Mouse (Mus musculus) kidney, postnatal 0 days (tissue): ENCODE measurements at regions not wholly inside any gene's neighbourhood (a gene's known extent, or its start where the extent isn't known, plus 50 kb on each side); places are given as distances from the start of the nearest gene placed in this dataset.

Source experiments
- ATAC-seq: fragments of 200-750 bp; cut with Nextera tagmentation; replicated peaks from 2 replicates; pipeline ENCODE4 v1.8.0; 2017; ENCODE audit warnings: low read depth, moderate number of reproducible peaks, moderate TSS enrichment, moderate library complexity; ENCODE audit not compliant: low FRiP score
- DNase-seq: peaks from one replicate; pipeline ENCODE4 v3.0.0-alpha.2; 2016; ENCODE audit warnings: low spot score
- H3K27ac ChIP-seq: fragments of 300-500 bp; sonication (generic); 2 replicates; pipeline ENCODE4 v1.5.1; 2014; ENCODE audit warnings: mild to moderate bottlenecking
- H3K27me3 ChIP-seq: fragments of 300-500 bp; sonication (generic); 2 replicates; pipeline ENCODE4 v1.6.1; 2014; ENCODE audit warnings: low read length, mixed read lengths; ENCODE audit not compliant: insufficient read depth
- H3K36me3 ChIP-seq: fragments of 300-500 bp; sonication (generic); 2 replicates; pipeline ENCODE4 v1.6.1; 2014; ENCODE audit warnings: low read length, mixed read lengths; ENCODE audit not compliant: insufficient read depth
- H3K4me1 ChIP-seq: fragments of 300-500 bp; sonication (generic); replicated peaks from 2 replicates; pipeline ENCODE4 v1.6.1; 2014; ENCODE audit warnings: antibody characterized with exemption, low read length, mixed read lengths; ENCODE audit not compliant: insufficient read depth
- H3K4me2 ChIP-seq: fragments of 300-500 bp; sonication (generic); 2 replicates; pipeline ENCODE4 v1.6.1; 2014; ENCODE audit warnings: mild to moderate bottlenecking, low read length, moderate library complexity, mixed read lengths
- H3K4me3 ChIP-seq: fragments of 300-500 bp; sonication (generic); replicated peaks from 2 replicates; pipeline ENCODE4 v1.5.1; 2014; ENCODE audit warnings: low read depth, low read length
- H3K9ac ChIP-seq: fragments of 300-500 bp; sonication (generic); 2 replicates; pipeline ENCODE4 v1.6.1; 2014; ENCODE audit warnings: low read depth, low read length
- H3K9me3 ChIP-seq: fragments of 300-500 bp; sonication (generic); replicated peaks from 2 replicates; pipeline ENCODE4 v1.6.1; 2016; ENCODE audit warnings: low read length, inconsistent platforms, mixed read lengths
- CTCF ChIP-seq: IDR thresholded peaks from 2 replicates; pipeline ENCODE4 v1.5.1; 2016; ENCODE audit warnings: antibody characterized with exemption, low read depth, mild to moderate bottlenecking, moderate library complexity
- WGBS: fragments of 180-500 bp; shearing (Covaris S2); extraction: QIAGEN DNeasy Blood & Tissue Kit; methylation state at CpG from one replicate; pipeline ENCODE4 v1.1.7; 2014; 5-methylcytosine and 5-hydroxymethylcytosine counted together

GRCm38 (mm10) chr4:88995129-88995919 lies 115.3 kb upstream of the Ifne start:
- Histone ChIP-seq H3K4me1 (no peaks in the 10 kb centered on the region), H3K27ac (no peak overlapping the region), H3K36me3 (no peaks in the 10 kb centered on the region), H3K9me3 (no peaks in the 10 kb centered on the region), H3K4me3 (no peak overlapping the region), H3K27me3 (no peaks in the 10 kb centered on the region), H3K4me2 (no peak overlapping the region), H3K9ac (no peak overlapping the region)
- DNase-seq (no peak), ATAC-seq (no peak)
- 84% methylated on average over 5 of the region's 5 CpGs for WGBS
- TF ChIP-seq CTCF, result no peak

GRCm38 (mm10) chr4:88994486-88994885 lies 114.5 kb upstream of the Ifne start:
- Histone ChIP-seq H3K36me3 (no peaks in the 10 kb centered on the region), H3K9me3 (no peaks in the 10 kb centered on the region), H3K9ac (no peak overlapping the region), H3K27me3 (no peaks in the 10 kb centered on the region), H3K4me1 (no peaks in the 10 kb centered on the region), H3K4me2 (no peak overlapping the region), H3K4me3 (no peak overlapping the region), H3K27ac (no peak overlapping the region)
- ATAC-seq (no peak), DNase-seq (no peak)
- no peak for TF ChIP-seq CTCF
- WGBS, result 67% methylated on average over 4 of the region's 4 CpGs

GRCm38 (mm10) chr4:88992498-88992897 lies 112.5 kb upstream of the Ifne start:
- H3K4me2 ChIP-seq, result no peak overlapping the region
- H3K9me3 ChIP-seq, result no peaks in the 10 kb centered on the region
- H3K9ac ChIP-seq, result no peak overlapping the region
- no peaks in the 10 kb centered on the region for H3K4me1 ChIP-seq
- H3K4me3 ChIP-seq, result no peak overlapping the region
- no peak overlapping the region for H3K27ac ChIP-seq
- ATAC-seq, result no peak
- H3K27me3 ChIP-seq, result no peaks in the 10 kb centered on the region
- no peak for DNase-seq
- no peak for TF ChIP-seq CTCF
- no peaks in the 10 kb centered on the region for H3K36me3 ChIP-seq
- WGBS, result 98% methylated on average over 2 of the region's 2 CpGs

GRCm38 (mm10) chr4:88988363-88988762 lies 108.4 kb upstream of the Ifne start:
- H3K9me3 ChIP-seq, result no peaks in the 10 kb centered on the region
- ATAC-seq (no peak), DNase-seq (peak; percentile 38)
- no peak overlapping the region for H3K9ac ChIP-seq
- no peak overlapping the region for H3K4me3 ChIP-seq
- no peaks in the 10 kb centered on the region for H3K27me3 ChIP-seq
- H3K36me3 ChIP-seq, result no peaks in the 10 kb centered on the region
- WGBS, result 6% methylated on average over 4 of the region's 4 CpGs
- no peaks in the 10 kb centered on the region for H3K4me1 ChIP-seq
- no peak overlapping the region for H3K27ac ChIP-seq
- no peak overlapping the region for H3K4me2 ChIP-seq
- TF ChIP-seq CTCF, result no peak

GRCm38 (mm10) chr4:88987103-88987502 lies 107.1 kb upstream of the Ifne start:
- no peak for DNase-seq
- Histone ChIP-seq H3K27ac (no peak overlapping the region), H3K4me1 (no peaks in the 10 kb centered on the region), H3K4me3 (no peak overlapping the region), H3K9me3 (no peaks in the 10 kb centered on the region), H3K4me2 (no peak overlapping the region), H3K27me3 (no peaks in the 10 kb centered on the region), H3K36me3 (no peaks in the 10 kb centered on the region), H3K9ac (no peak overlapping the region)
- WGBS, result 64% methylated on average over 1 of the region's 1 CpGs
- no peak for ATAC-seq
- no peak for TF ChIP-seq CTCF

GRCm38 (mm10) chr4:88982457-88982856 lies 102.5 kb upstream of the Ifne start:
- 69% methylated on average over 3 of the region's 3 CpGs for WGBS
- TF ChIP-seq CTCF, result no peak
- H3K36me3 ChIP-seq, result no peaks in the 10 kb centered on the region
- no peak overlapping the region for H3K27ac ChIP-seq
- H3K9me3 ChIP-seq, result no peaks in the 10 kb centered on the region
- H3K9ac ChIP-seq, result no peak overlapping the region
- DNase-seq, result no peak
- H3K27me3 ChIP-seq, result no peaks in the 10 kb centered on the region
- H3K4me3 ChIP-seq, result no peak overlapping the region
- no peak overlapping the region for H3K4me2 ChIP-seq
- H3K4me1 ChIP-seq, result no peaks in the 10 kb centered on the region
- no peak for ATAC-seq
